ENCODE assay signal across 10 mouse cellular contexts in genomic region chr1:54706621-54707020, GRCm38 (mm10).
A peak's percentile ranks its signal among the peaks of the same experiment; 100 is the strongest.
DNase-seq lines count a peak whose midpoint lies in the region; ATAC-seq and TF ChIP-seq lines count a peak whose summit lies in the region.
"Had no signal": no experiment of that assay in that cellular context is flagged by ENCODE, and none has a peak within 500 bp of the region (broad histone marks: within the 10 kb centered on the region; RNA-seq: fewer than 3 reads in every experiment).

No protein-coding gene starts in this region.

- no peak for ATAC-seq in forebrain, embryonic 13.5 days
- ATAC-seq in neural tube, embryonic 14.5 days (ENCODE audit: low read depth), result no peak

- peaks cover 8% of the 10 kb centered on the region for H3K4me1 ChIP-seq in lung, adult 2 months (ENCODE audit: control insufficient read depth, insufficient read depth, low read length)
- H3K4me1 ChIP-seq in MEL (ENCODE audit: control insufficient read depth in 1 of 2, insufficient read depth in 2 of 2, low read length in 2 of 2), result peaks cover 0 to 8% of the 10 kb centered on the region in 2 experiments; a peak in 3 of 4 replicates
- H3K4me1 ChIP-seq in forebrain, embryonic 13.5 days, result peaks cover 32% of the 10 kb centered on the region; the same call in 1 of the 2 replicates
- H3K4me1 ChIP-seq in neural tube, embryonic 14.5 days (ENCODE audit: control insufficient read depth, insufficient read depth, low read length), result peaks cover 9% of the 10 kb centered on the region; the same call in 1 of the 2 replicates
- H3K4me1 ChIP-seq: liver, embryonic 13.5 days had no signal

- H3K4me2 ChIP-seq in forebrain, embryonic 13.5 days, result no peak overlapping the region
- no peak overlapping the region for H3K4me2 ChIP-seq in neural tube, embryonic 14.5 days (ENCODE audit: low read depth, low read length)
- H3K4me2 ChIP-seq: liver, embryonic 13.5 days had no signal

- TF ChIP-seq POLR2A in lung, adult 2 months (IDR thresholded peaks at IDR 0.05; ENCODE audit: borderline replicate concordance, extremely low read depth, low read depth, low read length), result no peak
- TF ChIP-seq POLR2A in MEL (IDR thresholded peaks at IDR 0.05; ENCODE audit: control insufficient read depth in 1 of 2, insufficient read depth in 1 of 2, low read depth in 1 of 2, low read length in 2 of 2, poor library complexity in 1 of 2), result no peak

- no peak overlapping the region for H3K4me3 ChIP-seq in lung, adult 2 months (replicated peaks; ENCODE audit: extremely low read depth, low read depth, low read length)
- H3K4me3 ChIP-seq in MEL (ENCODE audit: control insufficient read depth in 1 of 2, insufficient read depth in 1 of 2, low read depth in 2 of 2, low read length in 2 of 2), result no peak overlapping the region
- no peak overlapping the region for H3K4me3 ChIP-seq in forebrain, embryonic 13.5 days
- no peak overlapping the region for H3K4me3 ChIP-seq in neural tube, embryonic 14.5 days (ENCODE audit: low read depth, low read length)
- H3K4me3 ChIP-seq: liver, embryonic 13.5 days had no signal

- no peak for DNase-seq in lung, adult 2 months
- no peak for DNase-seq in lung, postnatal 10 days
- DNase-seq in MEL (ENCODE audit: low read depth, low spot score), result peak; percentile 49
- DNase-seq in left cerebral cortex, adult 18-20 months (ENCODE audit: low spot score in 2 of 2), result no peak
- no peak for DNase-seq in gastrocnemius, postnatal 25 days
- DNase-seq: kidney, postnatal 25 days; liver, embryonic 13.5 days; thymus, adult 18-20 months had no signal

- H3K27me3 ChIP-seq in MEL (ENCODE audit: control insufficient read depth in 1 of 2, insufficient read depth in 2 of 2, low read length in 2 of 2), result no peaks in the 10 kb centered on the region
- no peaks in the 10 kb centered on the region for H3K27me3 ChIP-seq in forebrain, embryonic 13.5 days
- H3K27me3 ChIP-seq in neural tube, embryonic 14.5 days (ENCODE audit: control insufficient read depth, insufficient read depth, low read length), result no peaks in the 10 kb centered on the region
- H3K27me3 ChIP-seq: liver, embryonic 13.5 days had no signal

- no peak for TF ChIP-seq EP300 in MEL (IDR thresholded peaks at IDR 0.05; ENCODE audit: low read depth in 1 of 2, low read length in 2 of 2)

- TF ChIP-seq RAD21 in MEL (IDR thresholded peaks at IDR 0.05; ENCODE audit: low read depth, low read length), result peak; percentile 35

- no peaks in the 10 kb centered on the region for H3K9me3 ChIP-seq in MEL (replicated peaks; ENCODE audit: insufficient read depth, low read length)
- H3K9me3 ChIP-seq in forebrain, embryonic 13.5 days (replicated peaks), result no peaks in the 10 kb centered on the region
- H3K9me3 ChIP-seq in neural tube, embryonic 14.5 days (ENCODE audit: control insufficient read depth, low read length), result no peaks in the 10 kb centered on the region
- H3K9me3 ChIP-seq: liver, embryonic 13.5 days had no signal

- peak; percentile 38; the same call in 1 of the 2 replicates for TF ChIP-seq CTCF in lung, adult 2 months (IDR thresholded peaks at IDR 0.05; ENCODE audit: insufficient read depth, low read length)
- peak; percentile 49 to 78 (median 66); a peak in 5 of 6 replicates for TF ChIP-seq CTCF in MEL (IDR thresholded peaks at IDR 0.05 in 2 of 3, conservative IDR thresholded peaks at IDR 0.05 in 1 of 3; ENCODE audit: control insufficient read depth in 1 of 3, insufficient read depth in 1 of 3, low read depth in 2 of 3, low read length in 3 of 3, poor library complexity in 1 of 3, severe bottlenecking in 1 of 3)

- H3K79me2 ChIP-seq in MEL (ENCODE audit: control insufficient read depth, insufficient read depth, low read length, poor library complexity), result no peaks in the 10 kb centered on the region

- no peak overlapping the region for H3K27ac ChIP-seq in MEL (ENCODE audit: control insufficient read depth, low read depth, low read length)
- peak overlapping the region; percentile 84 for H3K27ac ChIP-seq in forebrain, embryonic 13.5 days
- H3K27ac ChIP-seq in neural tube, embryonic 14.5 days (ENCODE audit: low read depth, low read length), result peak overlapping the region; percentile 64; the same call in 1 of the 2 replicates
- H3K27ac ChIP-seq: liver, embryonic 13.5 days had no signal

- H3K36me3 ChIP-seq in MEL (ENCODE audit: control insufficient read depth in 1 of 2, insufficient read depth in 2 of 2, low read length in 2 of 2), result peaks cover 0 to 11% of the 10 kb centered on the region in 2 experiments; a peak in 2 of 4 replicates
- H3K36me3 ChIP-seq in forebrain, embryonic 13.5 days (ENCODE audit: poor library complexity, severe bottlenecking), result no peaks in the 10 kb centered on the region
- no peaks in the 10 kb centered on the region for H3K36me3 ChIP-seq in neural tube, embryonic 14.5 days (ENCODE audit: control insufficient read depth, insufficient read depth, low read length)
- H3K36me3 ChIP-seq: liver, embryonic 13.5 days had no signal

- H3K9ac ChIP-seq in MEL (ENCODE audit: control insufficient read depth, low read depth, low read length, poor library complexity, severe bottlenecking), result no peak overlapping the region
- H3K9ac ChIP-seq in forebrain, embryonic 13.5 days, result no peak overlapping the region
- H3K9ac ChIP-seq in neural tube, embryonic 14.5 days (replicated peaks; ENCODE audit: low read depth, low read length), result no peak overlapping the region
- H3K9ac ChIP-seq: liver, embryonic 13.5 days had no signal

- WGBS in lung, adult 2 months, result 32% methylated on average over 3 of the region's 3 CpGs
- 18% methylated on average over 3 of the region's 3 CpGs for WGBS in forebrain, embryonic 13.5 days
- WGBS in neural tube, embryonic 14.5 days, result 19% methylated on average over 3 of the region's 3 CpGs

TF ChIP-seq in MEL, 35 proteins besides CTCF, POLR2A, EP300 and RAD21:
- TF ChIP-seq TAL1 (IDR thresholded peaks at IDR 0.05; ENCODE audit: low read length) (no peak), GABPA (IDR thresholded peaks at IDR 0.05; ENCODE audit: low read depth, low read length) (no peak), SMC3 (IDR thresholded peaks at IDR 0.05; ENCODE audit: low read depth, low read length) (peak; percentile 66)
